Mouse (Mus musculus): ENCODE results near the gene Wfdc8. TPM values are rescaled to one million over a fixed set of nuclear protein-coding genes. Genes with fewer than 3 reads are reported as not detected.

Gene Wfdc8
- total and polyA plus RNA-seq, 3 experiments = not detected

DNA sequence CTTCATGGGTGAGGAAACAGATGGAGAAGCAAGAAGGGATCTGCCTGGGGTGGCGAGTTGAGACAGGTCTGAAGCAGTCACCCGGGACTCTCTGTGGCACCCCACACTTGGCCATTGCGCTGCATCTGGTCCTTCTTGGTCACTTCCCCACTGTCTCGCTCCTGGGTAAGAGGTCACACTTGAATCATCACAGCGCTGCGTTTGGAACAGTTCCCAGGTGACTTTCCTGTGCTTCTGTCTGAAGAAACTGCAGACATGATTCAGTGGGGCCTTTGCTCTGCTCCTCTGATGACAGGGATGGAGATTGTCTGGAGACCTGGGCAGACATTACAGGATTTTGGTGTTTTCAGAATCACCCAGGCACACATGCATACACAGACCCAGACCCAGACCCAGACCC is 4.6 kb downstream of the Wfdc8 start:
- no peaks in the 10 kb centered on the region for H3K36me3 ChIP-seq (replicated peaks in 1 of 2; ENCODE audit: control insufficient read depth in 1 of 2, insufficient read depth in 1 of 2, low read length in 1 of 2)
- in situ Hi-C loops (cut with MboI; ENCODE audit: low pct_ligation_motif_present, low pct_unique_long_range_greater_than_20kb, low sequenced_read_pairs) (loop anchor here (10.0 kb wide), 1 partner anchor 46 kb away; the partner anchor contains the start of genes Wfdc10 and Wfdc9), dilution Hi-C loops (cut with MboI; ENCODE audit: extremely low pct_ligation_motif_present, extremely low pct_unique_long_range_greater_than_20kb, low sequenced_read_pairs) (no loop called here)
- H3K4me1 ChIP-seq (ENCODE audit: control insufficient read depth in 1 of 2, insufficient read depth in 2 of 2) = no peaks in the 10 kb centered on the region
- TF ChIP-seq CHD2 (IDR thresholded peaks at IDR 0.05; ENCODE audit: low read length) (no peak), ZKSCAN1 (IDR thresholded peaks at IDR 0.05; ENCODE audit: borderline replicate concordance, low read depth, low read length) (no peak), UBTF (IDR thresholded peaks at IDR 0.05; ENCODE audit: low read depth, low read length) (no peak), MAZ (IDR thresholded peaks at IDR 0.05; ENCODE audit: low read depth, low read length) (no peak), MXI1 (IDR thresholded peaks at IDR 0.05; ENCODE audit: low read depth, low read length) (no peak), E2F4 (IDR thresholded peaks at IDR 0.05; ENCODE audit: insufficient replicate concordance, low read depth, low read length) (no peak), MYC (IDR thresholded peaks at IDR 0.05; ENCODE audit: low read depth, low read length) (no peak), HCFC1 (IDR thresholded peaks at IDR 0.05; ENCODE audit: low read depth, low read length) (no peak), NRF1 (IDR thresholded peaks at IDR 0.05; ENCODE audit: low read depth, low read length) (no peak)
- no peak for DNase-seq (ENCODE audit: extremely low read depth)
- peaks cover 2% of the 10 kb centered on the region for H3K9me3 ChIP-seq (replicated peaks; ENCODE audit: low read length)
- H3K27me3 ChIP-seq (replicated peaks) = peaks cover 80% of the 10 kb centered on the region
- H3K27ac ChIP-seq (ENCODE audit: insufficient read depth, low read depth) = no peak overlapping the region
- H3K4me3 ChIP-seq (replicated peaks in 1 of 3; ENCODE audit: low read depth in 2 of 3, low read length in 2 of 3, poor library complexity in 1 of 3) = no peak overlapping the region
- no peak overlapping the region for H3K4me2 ChIP-seq (ENCODE audit: insufficient read depth, low read depth, poor library complexity, severe bottlenecking)
- no peaks in the 10 kb centered on the region for H3K79me2 ChIP-seq (replicated peaks; ENCODE audit: control insufficient read depth, extremely low read depth, insufficient read depth, poor library complexity, severe bottlenecking)
- H3K9ac ChIP-seq (ENCODE audit: insufficient read depth, low read depth) = no peak overlapping the region

DNA sequence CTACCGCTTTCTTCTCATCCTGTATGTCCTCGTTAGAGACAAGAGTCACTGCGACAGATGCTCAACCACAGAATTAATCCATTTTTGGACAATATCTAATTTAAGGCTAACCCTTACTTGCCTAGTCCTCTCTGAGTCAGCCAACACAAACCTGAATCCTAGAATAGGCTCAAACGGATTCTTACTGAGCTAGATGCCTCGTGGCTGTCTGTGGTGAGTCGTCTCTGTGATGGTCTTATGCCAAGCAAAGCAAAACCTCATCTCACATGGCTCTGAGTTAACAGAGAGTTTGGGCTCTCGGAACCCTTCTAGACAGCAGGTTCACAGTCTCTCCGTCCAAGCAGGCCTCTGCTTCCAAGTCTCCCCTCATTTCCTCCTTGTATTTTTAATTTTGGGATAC is 9.0 kb downstream of the Wfdc8 start:
- dilution Hi-C loops (cut with MboI; ENCODE audit: extremely low pct_ligation_motif_present, extremely low pct_unique_long_range_greater_than_20kb, low sequenced_read_pairs) = no loop called here
- Histone ChIP-seq H3K79me2 (replicated peaks; ENCODE audit: control insufficient read depth, extremely low read depth, insufficient read depth, poor library complexity, severe bottlenecking) (no peaks in the 10 kb centered on the region), H3K9ac (ENCODE audit: insufficient read depth, low read depth) (no peak overlapping the region), H3K9me3 (replicated peaks; ENCODE audit: low read length) (peaks cover 11% of the 10 kb centered on the region), H3K4me3 (replicated peaks in 1 of 3; ENCODE audit: low read depth in 2 of 3, low read length in 2 of 3, poor library complexity in 1 of 3) (no peak overlapping the region), H3K27me3 (replicated peaks) (peaks cover 77% of the 10 kb centered on the region), H3K36me3 (replicated peaks in 1 of 2; ENCODE audit: control insufficient read depth in 1 of 2, insufficient read depth in 1 of 2, low read length in 1 of 2) (no peaks in the 10 kb centered on the region), H3K4me2 (ENCODE audit: insufficient read depth, low read depth, poor library complexity, severe bottlenecking) (no peak overlapping the region), H3K4me1 (ENCODE audit: control insufficient read depth in 1 of 2, insufficient read depth in 2 of 2) (no peaks in the 10 kb centered on the region), H3K27ac (ENCODE audit: insufficient read depth, low read depth) (no peak overlapping the region)
- DNase-seq (ENCODE audit: extremely low read depth) = no peak
- TF ChIP-seq IRF4 (IDR thresholded peaks at IDR 0.05; ENCODE audit: low read depth, low read length) (no peak), NELFE (IDR thresholded peaks at IDR 0.05; ENCODE audit: low read depth, low read length) (no peak), CTCF (conservative IDR thresholded peaks at IDR 0.05 in 1 of 2, IDR thresholded peaks at IDR 0.05 in 1 of 2; ENCODE audit: low read depth in 2 of 2, low read length in 2 of 2) (no peak), NRF1 (IDR thresholded peaks at IDR 0.05; ENCODE audit: low read depth, low read length) (no peak)
- in situ Hi-C loops (cut with MboI; ENCODE audit: low pct_ligation_motif_present, low pct_unique_long_range_greater_than_20kb, low sequenced_read_pairs) = loop anchor here (10.0 kb wide), 1 partner anchor 50 kb away; the partner anchor contains the start of genes Wfdc10 and Wfdc9

- dilution Hi-C loops (cut with MboI; ENCODE audit: extremely low pct_ligation_motif_present, extremely low pct_unique_long_range_greater_than_20kb, low sequenced_read_pairs) = no loop called here
- TF ChIP-seq CTCF (conservative IDR thresholded peaks at IDR 0.05 in 1 of 2, IDR thresholded peaks at IDR 0.05 in 1 of 2; ENCODE audit: low read depth in 2 of 2, low read length in 2 of 2) (peak in 1 of 2 experiments; percentile 22; a peak in 1 of 4 replicates), SMC3 (IDR thresholded peaks at IDR 0.05; ENCODE audit: low read depth, low read length) (no peak)
These were observed 9.9 kb downstream of the Wfdc8 start for GRCm38 (mm10) chr2:164603482-164603881.

More at GRCm38 (mm10) chr2:164603482-164603881, 9.9 kb downstream of the Wfdc8 start:
- Histone ChIP-seq H3K9me3 (replicated peaks; ENCODE audit: low read length) (peaks cover 11% of the 10 kb centered on the region), H3K4me2 (ENCODE audit: insufficient read depth, low read depth, poor library complexity, severe bottlenecking) (no peak overlapping the region), H3K27me3 (replicated peaks) (peaks cover 71% of the 10 kb centered on the region), H3K79me2 (replicated peaks; ENCODE audit: control insufficient read depth, extremely low read depth, insufficient read depth, poor library complexity, severe bottlenecking) (no peaks in the 10 kb centered on the region), H3K36me3 (replicated peaks in 1 of 2; ENCODE audit: control insufficient read depth in 1 of 2, insufficient read depth in 1 of 2, low read length in 1 of 2) (no peaks in the 10 kb centered on the region), H3K4me1 (ENCODE audit: control insufficient read depth in 1 of 2, insufficient read depth in 2 of 2) (no peaks in the 10 kb centered on the region), H3K27ac (ENCODE audit: insufficient read depth, low read depth) (no peak overlapping the region), H3K4me3 (replicated peaks in 1 of 3; ENCODE audit: low read depth in 2 of 3, low read length in 2 of 3, poor library complexity in 1 of 3) (no peak overlapping the region), H3K9ac (ENCODE audit: insufficient read depth, low read depth) (no peak overlapping the region)
- DNase-seq (ENCODE audit: extremely low read depth) = no peak
- in situ Hi-C loops (cut with MboI; ENCODE audit: low pct_ligation_motif_present, low pct_unique_long_range_greater_than_20kb, low sequenced_read_pairs) = loop anchor here (10.0 kb wide), 1 partner anchor 51 kb away; the partner anchor contains the start of genes Wfdc10 and Wfdc9

Measured in CH12.LX (cell line).